Mouse (Mus musculus) forebrain, embryonic 11.5 days (tissue): ENCODE measurements around the gene Clec16a. TPM values are rescaled to one million over a fixed set of nuclear protein-coding genes. Genes with fewer than 3 reads are reported as not detected.

Source experiments
- ATAC-seq: fragments of 200-750 bp; cut with Nextera tagmentation; replicated peaks from 2 replicates; pipeline ENCODE4 v1.8.0; 2017; ENCODE audit warnings: moderate TSS enrichment; ENCODE audit not compliant: low FRiP score
- DNase-seq: peaks from one replicate; pipeline ENCODE4 v3.0.0-alpha.2; 2017; ENCODE audit warnings: low spot score
- H3K27ac ChIP-seq: fragments of 300-500 bp; sonication (generic); 2 replicates; pipeline ENCODE4 v1.5.1; 2014; ENCODE audit warnings: low read depth, low read length
- H3K27me3 ChIP-seq: fragments of 300-500 bp; sonication (generic); 2 replicates; pipeline ENCODE4 v1.6.1; 2014; ENCODE audit warnings: mild to moderate bottlenecking, low read length, mixed read lengths; ENCODE audit not compliant: control insufficient read depth, insufficient read depth
- H3K36me3 ChIP-seq: fragments of 300-500 bp; sonication (generic); 2 replicates; pipeline ENCODE4 v1.6.1; 2014; ENCODE audit warnings: mild to moderate bottlenecking, low read length, moderate library complexity, mixed read lengths; ENCODE audit not compliant: control insufficient read depth, insufficient read depth
- H3K4me1 ChIP-seq: fragments of 300-500 bp; sonication (generic); replicated peaks from 2 replicates; pipeline ENCODE4 v1.6.1; 2014; ENCODE audit warnings: low read length, mixed read lengths; ENCODE audit not compliant: control insufficient read depth, insufficient read depth
- H3K4me2 ChIP-seq: fragments of 300-500 bp; sonication (generic); 2 replicates; pipeline ENCODE4 v1.6.1; 2014; ENCODE audit warnings: low read depth, mild to moderate bottlenecking, low read length, moderate library complexity, mixed read lengths; ENCODE audit not compliant: severe bottlenecking
- H3K4me3 ChIP-seq: fragments of 300-500 bp; sonication (generic); 2 replicates; pipeline ENCODE4 v1.5.1; 2014; ENCODE audit warnings: low read depth, low read length
- H3K9ac ChIP-seq: fragments of 300-500 bp; sonication (generic); 2 replicates; pipeline ENCODE4 v1.6.1; 2014; ENCODE audit warnings: low read length
- H3K9me3 ChIP-seq: fragments of 300-500 bp; sonication (generic); 2 replicates; pipeline ENCODE4 v1.6.1; 2016; ENCODE audit warnings: low read length, mixed read lengths; ENCODE audit not compliant: control insufficient read depth
- WGBS: fragments of 180-500 bp; shearing (Covaris S2); extraction: QIAGEN DNeasy Blood & Tissue Kit; methylation state at CpG from one replicate; pipeline ENCODE4 v1.1.7; 2014; 5-methylcytosine and 5-hydroxymethylcytosine counted together
- polyA plus RNA-seq: library from polyadenylated mRNA; unstranded; fragments of >200 nt; fragmentation: Nextera tagmentation; extraction: Ambion mirVana; gene quantifications from 2 replicates; pipeline ENCODE4 v1.2.1, GENCODE M21; 2014

The Clec16a gene
- polyA plus RNA-seq, 1 experiment from 2014 or later: 44.6 TPM

DNA sequence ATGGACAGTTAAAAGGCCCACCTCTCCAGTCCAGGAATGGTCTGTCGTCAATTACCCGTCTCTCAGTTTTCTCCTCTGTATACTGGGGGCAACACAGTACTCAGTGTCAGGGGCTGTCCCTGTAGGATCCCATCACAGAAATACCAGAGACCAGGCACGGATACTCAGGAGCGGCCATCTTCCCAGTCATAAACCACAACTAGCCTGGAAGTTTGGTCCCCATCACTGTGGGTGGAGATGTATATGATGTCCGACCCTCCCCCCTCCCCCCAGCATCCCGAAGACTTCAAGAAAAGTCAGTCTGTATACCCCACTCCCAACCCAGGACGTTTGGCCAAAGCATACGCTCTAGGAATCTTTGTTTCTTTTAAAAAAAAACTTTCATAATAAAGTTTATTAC is 238.3 kb downstream of the Clec16a start:
- no peak overlapping the region; the same call in 1 of the 2 replicates for H3K4me3 ChIP-seq
- no peak for ATAC-seq
- peaks cover 16% of the 10 kb centered on the region for H3K27me3 ChIP-seq
- no peaks in the 10 kb centered on the region for H3K9me3 ChIP-seq
- WGBS: 71% methylated on average over 8 of the region's 8 CpGs
- no peaks in the 10 kb centered on the region for H3K36me3 ChIP-seq
- no peak overlapping the region for H3K4me2 ChIP-seq
- H3K9ac ChIP-seq: no peak overlapping the region
- H3K4me1 ChIP-seq: peaks cover 4% of the 10 kb centered on the region; the same call in 1 of the 2 replicates
- no peak for DNase-seq
- H3K27ac ChIP-seq: no peak overlapping the region

DNA sequence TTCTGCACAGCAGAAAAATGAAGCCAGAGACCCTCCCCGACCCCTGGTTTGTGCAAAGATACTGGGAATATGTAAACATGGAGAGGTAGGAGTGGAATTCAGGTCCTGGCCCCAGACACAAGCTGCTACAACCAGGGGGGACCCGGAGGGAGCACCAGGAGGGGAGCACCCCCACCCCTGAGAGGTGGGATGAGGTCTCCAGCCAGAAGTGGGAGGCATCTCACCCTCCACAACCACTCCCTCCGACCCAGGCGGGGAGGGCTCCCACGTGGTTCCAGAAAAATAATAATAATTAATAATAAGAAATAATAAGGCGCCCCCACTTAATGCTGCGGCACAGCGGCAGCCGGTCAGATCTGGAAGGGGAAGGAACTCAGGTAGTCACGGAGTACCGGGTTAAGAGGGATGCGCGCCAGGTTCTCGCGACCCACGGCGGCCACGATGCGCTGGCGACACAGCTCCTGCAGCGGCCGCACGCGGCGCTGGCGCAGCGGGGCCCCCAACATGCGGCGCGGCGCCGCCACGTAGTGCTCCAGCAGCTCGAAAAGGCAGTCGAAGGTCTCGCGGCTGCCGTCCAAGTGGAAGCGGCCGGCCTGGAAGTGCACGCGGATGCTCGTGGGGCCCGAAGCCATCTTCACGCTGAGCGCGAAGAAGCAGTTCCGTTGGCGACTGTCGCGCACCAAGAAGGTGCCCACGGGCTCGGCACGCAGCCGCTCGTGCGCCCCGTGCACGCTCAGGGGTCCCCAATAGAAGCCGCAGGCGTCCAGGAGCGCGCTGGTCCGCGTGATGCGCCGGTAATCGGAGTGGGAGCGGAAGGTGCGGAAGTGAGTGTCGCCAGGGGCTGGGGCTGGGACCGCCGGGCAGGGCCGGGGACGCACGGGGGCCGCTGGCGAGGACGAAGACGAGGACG is 239.0 kb downstream of the Clec16a start:
- 3% methylated on average over 81 of the region's 81 CpGs for WGBS
- DNase-seq (peak; percentile 72), ATAC-seq (no peak; the same call in 1 of the 2 replicates)
- peaks cover 8% of the 10 kb centered on the region; the same call in 1 of the 2 replicates for H3K4me1 ChIP-seq
- peak overlapping the region; percentile 61 for H3K4me3 ChIP-seq
- H3K9ac ChIP-seq: peak overlapping the region; percentile 71
- no peak overlapping the region for H3K27ac ChIP-seq
- H3K27me3 ChIP-seq: peaks cover 16% of the 10 kb centered on the region
- H3K9me3 ChIP-seq: no peaks in the 10 kb centered on the region
- peak overlapping the region; percentile 99 for H3K4me2 ChIP-seq
- H3K36me3 ChIP-seq: no peaks in the 10 kb centered on the region

DNA sequence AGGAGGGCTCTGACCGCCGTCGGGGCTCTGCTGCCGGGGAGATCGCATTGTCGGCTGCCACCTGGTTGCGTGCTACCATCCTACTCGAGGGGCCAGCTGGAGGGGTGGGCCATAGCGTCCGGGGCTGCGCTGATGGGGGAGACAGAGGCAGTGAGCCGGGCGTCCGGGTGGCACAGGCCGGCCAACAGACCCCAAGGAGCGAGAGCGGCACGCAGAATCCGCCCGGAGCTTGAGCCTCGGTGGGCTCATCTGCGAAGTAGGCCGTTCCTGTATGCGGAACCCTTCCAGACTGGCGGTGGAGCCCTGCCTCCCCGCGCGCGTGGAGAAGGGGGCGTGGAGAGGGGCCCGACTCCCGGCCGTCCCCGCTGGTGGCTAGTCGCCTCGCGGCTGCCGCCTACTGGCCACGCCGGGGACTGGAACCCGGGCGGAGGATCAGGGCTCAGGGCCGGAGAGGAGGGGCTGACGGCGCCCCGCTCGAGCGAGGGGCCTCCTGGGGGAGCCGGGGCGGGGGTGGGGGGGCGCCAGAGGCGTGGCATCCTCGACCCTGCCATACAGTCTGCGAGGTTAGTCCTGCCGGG is 239.7 kb downstream of the Clec16a start:
- Histone ChIP-seq H3K4me1 (peaks cover 9% of the 10 kb centered on the region; the same call in 1 of the 2 replicates), H3K27ac (peak overlapping the region; percentile 71; the same call in 1 of the 2 replicates), H3K4me2 (peak overlapping the region; percentile 99), H3K9ac (peak overlapping the region; percentile 71), H3K9me3 (no peaks in the 10 kb centered on the region), H3K4me3 (peak overlapping the region; percentile 61), H3K27me3 (peaks cover 16% of the 10 kb centered on the region), H3K36me3 (no peaks in the 10 kb centered on the region)
- WGBS: 0% methylated on average over 48 of the region's 55 CpGs
- ATAC-seq (peak; percentile 82), DNase-seq (peak; percentile 98)

DNA sequence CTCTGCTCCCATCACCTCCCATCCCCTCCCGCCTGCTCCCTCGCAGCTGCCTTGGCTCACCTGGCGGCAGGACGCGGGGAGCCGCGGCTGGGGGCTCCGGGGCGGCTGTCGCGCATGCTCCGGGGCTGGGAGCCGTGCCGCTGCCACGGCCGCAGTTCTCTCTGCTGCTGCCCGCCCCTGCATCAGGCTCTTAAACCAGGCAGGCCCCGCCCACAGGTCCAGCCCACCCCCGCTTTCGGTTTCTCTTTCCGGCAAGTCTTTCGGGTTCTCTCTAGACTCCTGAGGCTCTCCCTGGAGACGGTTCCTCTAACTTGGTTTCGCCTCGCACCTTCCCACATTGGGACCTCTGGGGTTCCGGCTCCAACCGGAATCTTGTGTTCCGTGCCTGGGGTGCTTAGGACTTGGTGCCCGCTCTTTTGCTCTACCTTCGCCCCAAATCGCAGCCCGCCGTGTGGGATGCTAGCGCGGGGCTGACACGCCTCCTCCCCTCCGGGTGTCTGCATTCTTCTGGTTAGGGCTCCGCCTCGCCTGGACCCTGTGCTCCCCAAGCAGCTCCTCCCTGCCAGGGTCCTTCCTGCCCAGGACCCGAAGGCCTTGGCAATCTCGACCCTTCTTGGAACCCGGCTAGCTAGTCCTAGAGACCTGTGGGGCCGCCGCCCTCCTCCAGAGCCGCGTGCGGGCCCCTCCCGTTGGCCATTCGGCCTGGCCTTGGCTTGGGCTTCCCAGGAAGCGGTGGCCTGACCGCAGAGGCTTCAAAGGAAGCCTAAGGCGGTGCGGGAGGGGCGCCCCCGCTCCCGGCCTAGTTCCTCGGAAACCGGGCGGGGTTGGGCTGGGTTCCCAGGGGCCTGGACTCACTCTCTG is 240.5 kb downstream of the Clec16a start, which contains the start of gene Socs1:
Gene Socs1 (minus strand): TSS at position 166 of the 861 bp plus-strand sequence.
- Histone ChIP-seq H3K9ac (peak within 1 kb of the TSS; percentile 71), H3K36me3 (no peaks in the 10 kb centered on the region), H3K4me1 (peaks cover 9% of the 10 kb centered on the region; the same call in 1 of the 2 replicates), H3K4me2 (peak within 1 kb of the TSS; percentile 99), H3K4me3 (peak within 1 kb of the TSS; percentile 61), H3K27me3 (peaks cover 16% of the 10 kb centered on the region), H3K9me3 (no peaks in the 10 kb centered on the region), H3K27ac (peak within 1 kb of the TSS; percentile 71)
- DNase-seq (peak; percentile 95), ATAC-seq (peak; percentile 86)
- WGBS: under 1% methylated on average over 55 of the region's 59 CpGs

DNA sequence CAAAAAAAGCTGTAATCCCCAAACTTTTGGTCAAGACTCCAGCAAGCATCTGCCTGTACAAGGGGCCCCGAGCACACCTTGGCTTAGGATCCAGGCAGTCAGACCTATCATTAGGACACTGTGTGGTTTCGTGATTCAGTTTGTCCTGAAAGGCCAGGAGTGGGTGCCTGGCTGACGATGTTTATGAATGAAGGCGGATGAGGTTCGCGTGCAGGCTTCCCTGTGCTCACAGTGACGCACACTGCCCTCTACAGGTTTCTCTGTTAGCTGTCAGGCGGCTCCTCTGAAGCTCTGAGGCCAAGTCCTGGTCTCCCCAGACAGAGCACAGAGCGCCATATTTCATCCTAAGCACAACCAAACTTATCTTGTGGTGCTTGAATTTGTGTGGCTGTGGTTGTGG is 241.1 kb downstream of the Clec16a start:
- Histone ChIP-seq H3K9me3 (no peaks in the 10 kb centered on the region), H3K4me1 (peaks cover 9% of the 10 kb centered on the region; the same call in 1 of the 2 replicates), H3K9ac (peak overlapping the region; percentile 71), H3K36me3 (no peaks in the 10 kb centered on the region), H3K27me3 (peaks cover 16% of the 10 kb centered on the region), H3K4me2 (peak overlapping the region; percentile 99), H3K4me3 (peak overlapping the region; percentile 61), H3K27ac (peak overlapping the region; percentile 71)
- DNase-seq (peak; percentile 90), ATAC-seq (peak; percentile 45)
- 2% methylated on average over 9 of the region's 9 CpGs for WGBS

DNA sequence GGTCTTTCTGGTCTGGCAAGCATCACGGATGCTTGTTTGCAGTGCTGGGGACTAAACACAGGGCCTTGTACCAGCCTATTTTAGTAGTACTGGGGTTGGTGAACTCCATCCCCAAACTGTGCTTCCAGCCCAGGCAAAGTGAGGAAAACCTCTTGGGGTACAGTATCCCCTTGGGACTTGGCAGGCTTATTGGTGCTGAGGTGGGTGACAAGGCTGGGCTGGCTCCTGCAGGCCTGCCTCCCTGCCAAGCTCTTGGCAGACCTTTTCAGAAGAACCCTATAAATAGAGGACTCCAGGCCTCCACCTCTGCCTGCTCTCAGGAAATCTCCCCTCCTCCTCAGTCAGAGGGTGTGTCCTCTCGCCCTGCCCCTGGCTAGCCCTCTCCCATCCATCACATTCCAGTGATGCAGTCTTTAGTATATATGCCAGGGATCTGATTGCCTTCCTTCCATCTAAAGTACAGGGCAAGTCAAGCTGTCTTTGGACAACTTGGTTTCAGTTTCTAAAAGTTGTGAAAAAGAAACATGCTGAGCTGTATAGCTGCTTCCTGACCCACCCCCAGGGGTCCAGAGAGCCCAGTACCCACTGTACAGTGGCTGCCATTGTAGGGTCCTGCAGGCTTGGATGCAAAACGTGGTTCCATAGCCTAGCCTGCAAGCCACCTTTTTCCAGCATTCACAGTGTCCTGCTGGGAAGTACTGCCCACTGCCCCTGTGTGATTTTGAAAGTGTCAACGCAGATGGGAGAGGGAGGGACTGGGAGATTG is 241.8 kb downstream of the Clec16a start:
- no peak overlapping the region for H3K27ac ChIP-seq
- H3K27me3 ChIP-seq: peaks cover 16% of the 10 kb centered on the region
- H3K4me3 ChIP-seq: no peak overlapping the region
- DNase-seq: no peak
- peak overlapping the region; percentile 99; the same call in 1 of the 2 replicates for H3K4me2 ChIP-seq
- no peaks in the 10 kb centered on the region for H3K9me3 ChIP-seq
- H3K9ac ChIP-seq: no peak overlapping the region
- H3K36me3 ChIP-seq: no peaks in the 10 kb centered on the region
- H3K4me1 ChIP-seq: peaks cover 9% of the 10 kb centered on the region; the same call in 1 of the 2 replicates
- 66% methylated on average over 4 of the region's 4 CpGs for WGBS
- ATAC-seq: no peak

DNA sequence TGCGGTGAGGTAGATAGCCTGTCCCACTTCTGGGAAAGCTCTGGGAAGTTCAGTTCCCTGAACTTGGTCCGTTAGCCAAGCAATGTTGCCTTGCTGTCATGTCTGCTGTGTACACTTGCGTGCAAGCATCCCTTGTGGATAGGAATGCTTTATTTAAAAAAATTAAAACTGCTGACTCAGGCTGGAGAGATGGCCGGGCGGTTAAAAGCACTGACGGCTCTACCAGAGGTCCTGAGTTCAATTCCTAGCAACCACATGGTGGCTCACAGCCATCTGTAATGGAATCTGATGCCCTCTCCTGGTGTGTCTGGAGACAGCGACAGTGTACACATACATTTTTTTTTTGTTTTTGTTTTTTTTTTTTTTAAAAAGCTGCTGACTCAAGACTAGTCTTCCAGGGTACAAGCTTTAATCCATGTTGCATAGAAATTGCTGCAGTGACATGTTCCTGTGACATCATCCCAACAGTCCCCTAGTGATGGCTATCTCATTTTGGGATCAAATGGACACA is 242.5 kb downstream of the Clec16a start:
- Histone ChIP-seq H3K9ac (no peak overlapping the region), H3K4me3 (no peak overlapping the region), H3K36me3 (no peaks in the 10 kb centered on the region), H3K27me3 (peaks cover 14% of the 10 kb centered on the region), H3K4me2 (no peak overlapping the region), H3K9me3 (no peaks in the 10 kb centered on the region), H3K4me1 (peaks cover 5% of the 10 kb centered on the region; the same call in 1 of the 2 replicates), H3K27ac (no peak overlapping the region)
- ATAC-seq: no peak
- DNase-seq: no peak
- 87% methylated on average over 7 of the region's 7 CpGs for WGBS
